Mouse (Mus musculus) bone marrow macrophage, adult 2 months (primary cell): ENCODE measurements around the gene Phyhipl.

Experiments
- CTCF ChIP-seq: IDR thresholded peaks from 2 replicates; pipeline ENCODE4 v1.5.1; 2012; ENCODE audit warnings: low read depth, mild to moderate bottlenecking, low read length, moderate library complexity
- POLR2A ChIP-seq: IDR thresholded peaks from 2 replicates; pipeline ENCODE4 v1.6.1; 2012; ENCODE audit warnings: mild to moderate bottlenecking, low read depth, low read length, borderline replicate concordance

DNA sequence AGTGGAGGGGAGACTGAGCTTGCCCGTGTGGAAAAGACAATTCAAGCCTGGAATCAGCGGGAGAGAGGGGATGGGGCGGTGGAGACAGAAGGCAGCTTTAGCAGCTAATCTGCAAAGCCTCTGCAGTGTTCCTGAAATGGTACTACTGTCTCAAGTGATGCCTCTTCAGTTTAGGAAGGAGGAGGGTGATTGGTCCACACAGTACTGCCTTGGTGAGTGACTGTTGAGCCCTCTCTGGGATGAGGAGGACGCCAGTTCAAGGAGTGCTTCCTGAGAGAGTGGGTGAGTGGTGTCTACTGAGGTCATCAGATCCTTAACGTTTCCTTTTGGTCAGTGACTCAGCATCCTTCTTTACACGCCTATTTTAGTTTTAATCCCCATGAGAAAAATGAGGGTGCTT, 47.4 kb upstream of the Phyhipl start:
- TF ChIP-seq CTCF (no peak), POLR2A (no peak)
